Mouse (Mus musculus): ENCODE measurements at regions not wholly inside any gene's neighbourhood (a gene's known extent, or its start where the extent isn't known, plus 50 kb on each side); places are given as distances from the start of the nearest gene placed in this dataset.

DNA sequence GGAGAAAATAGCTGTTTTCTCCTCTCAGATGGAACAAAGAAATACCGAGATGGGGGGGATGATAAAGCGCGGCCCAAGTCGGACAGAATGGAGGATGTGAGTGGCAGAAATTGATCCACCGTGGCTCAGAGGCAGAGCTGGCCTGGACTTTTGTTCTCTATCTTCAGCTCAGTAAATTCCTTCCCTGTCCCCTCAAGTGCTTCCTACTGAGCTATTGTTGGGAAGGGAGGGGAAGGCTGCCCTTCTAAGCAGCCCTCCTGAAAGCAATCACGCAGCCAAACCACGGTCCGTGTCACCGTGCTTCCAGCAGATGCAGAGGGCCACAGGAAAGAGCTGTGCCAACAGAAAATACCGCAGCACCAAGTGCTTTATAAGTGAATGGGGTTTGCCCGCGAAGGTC lies 212.2 kb upstream of the Trpc7 start:
- TF ChIP-seq CTCF (IDR thresholded peaks at IDR 0.05; ENCODE audit: control insufficient read depth, insufficient read depth, insufficient replicate concordance, low read depth, low read length) (no peak), POLR2A (IDR thresholded peaks at IDR 0.05; ENCODE audit: control insufficient read depth, low read depth, low read length) (no peak)
